Mouse (Mus musculus): ENCODE measurements around the gene Ccdc8. TPM values are rescaled to one million over a fixed set of nuclear protein-coding genes. Genes with fewer than 3 reads are reported as not detected.
"Not testable (repeated sequence)": the region's sequence is repeated elsewhere in the genome, so short reads cannot be mapped to it uniquely, and the experiment has no call there.

The Ccdc8 gene
- polyA plus RNA-seq, 1 experiment from 2014 or later, result 7.3 TPM

DNA sequence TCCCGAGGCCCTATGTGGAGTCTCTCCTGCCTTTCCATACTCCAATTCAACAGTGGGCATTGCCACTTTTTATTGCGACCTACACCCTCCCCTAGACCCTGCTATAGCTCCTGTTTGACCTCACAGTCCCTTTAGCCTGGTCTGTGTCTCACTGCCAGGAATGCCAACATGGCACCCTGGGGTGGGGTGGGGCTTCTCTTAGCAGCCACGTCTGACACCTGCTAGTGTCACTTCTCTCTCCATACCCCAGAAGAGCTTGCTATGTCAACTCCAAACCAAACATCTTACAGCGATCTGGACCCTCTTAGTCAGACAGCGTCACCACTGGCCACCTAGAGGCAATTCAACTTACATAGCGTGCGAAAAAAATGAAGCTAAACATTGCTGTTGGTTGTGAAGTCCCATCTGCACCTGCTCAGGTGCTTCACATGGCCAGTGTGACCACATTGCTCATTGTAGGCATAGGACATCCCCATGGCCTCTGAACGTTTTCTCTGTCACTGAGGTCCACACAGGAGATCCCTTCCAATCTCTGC is 43.5 kb upstream of the Ccdc8 start:
- no peaks in the 10 kb centered on the region for H3K36me3 ChIP-seq (ENCODE audit: control insufficient read depth, insufficient read depth)
- H3K27me3 ChIP-seq (replicated peaks; ENCODE audit: control insufficient read depth, insufficient read depth, low read length), result peaks cover 8% of the 10 kb centered on the region; the same call in 1 of the 2 replicates
- no peak overlapping the region; the same call in none of the 2 replicates for H3K4me3 ChIP-seq (replicated peaks; ENCODE audit: low read length)
- peaks cover 61% of the 10 kb centered on the region for H3K4me1 ChIP-seq (replicated peaks; ENCODE audit: control insufficient read depth, insufficient read depth, low read length)
- H3K9ac ChIP-seq (replicated peaks; ENCODE audit: low read depth, low read length), result no peak overlapping the region
- H3K27ac ChIP-seq (ENCODE audit: low read length), result no peak overlapping the region
- no peaks in the 10 kb centered on the region for H3K9me3 ChIP-seq (ENCODE audit: control insufficient read depth, low read length)
- no peak for ATAC-seq
- peak overlapping the region; percentile 81 for H3K4me2 ChIP-seq (ENCODE audit: low read length)
- 63% methylated on average over 8 of the region's 8 CpGs for WGBS

DNA sequence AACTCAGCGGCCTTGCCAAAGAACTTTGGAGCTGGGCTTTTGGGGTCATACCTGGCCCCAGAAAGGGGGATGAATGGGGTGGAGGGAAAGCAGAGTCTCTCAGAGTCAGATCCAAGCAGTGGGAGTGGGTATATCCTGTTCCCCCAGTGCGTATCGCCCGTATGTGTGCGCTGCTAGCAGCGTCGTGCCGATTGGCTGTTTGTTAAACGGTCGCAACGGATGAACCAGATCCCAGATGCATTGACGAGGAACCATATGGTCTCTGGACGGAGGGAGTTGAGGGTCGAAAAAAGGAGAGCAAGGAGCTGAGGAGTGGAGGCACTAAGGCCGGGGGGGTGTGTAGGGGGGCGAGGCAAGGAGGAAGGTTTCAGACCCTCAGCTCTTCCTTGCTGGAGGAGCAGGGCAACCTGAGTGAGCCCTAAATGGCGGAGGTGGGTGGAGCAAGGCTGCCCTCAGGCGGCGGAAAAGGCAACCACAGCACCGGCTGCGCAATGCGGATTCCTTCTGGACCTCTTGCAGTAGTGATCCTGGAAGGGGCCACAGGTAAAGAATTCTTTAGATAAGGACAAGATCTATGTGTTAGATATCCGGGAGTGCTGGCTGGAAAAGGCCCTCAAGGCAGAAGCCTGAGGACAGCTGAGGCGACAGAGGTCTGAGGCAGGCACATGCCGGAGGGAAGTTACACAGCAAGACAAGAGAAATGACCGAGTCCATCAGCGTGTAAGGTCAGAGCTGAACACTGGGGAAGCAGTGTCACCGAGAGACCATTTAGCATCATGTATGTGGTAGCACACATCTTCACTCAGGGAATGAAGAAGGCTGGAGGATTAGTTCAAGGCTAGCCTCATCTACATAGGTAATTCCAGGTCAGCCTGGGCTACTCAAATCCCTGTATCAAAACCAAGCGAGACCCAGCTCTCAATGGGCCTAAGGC is 42.3 kb upstream of the Ccdc8 start:
- ATAC-seq, result peak; percentile 62
- H3K4me1 ChIP-seq (replicated peaks; ENCODE audit: control insufficient read depth, insufficient read depth, low read length), result peaks cover 55% of the 10 kb centered on the region
- peak overlapping the region; percentile 38 for H3K4me3 ChIP-seq (replicated peaks; ENCODE audit: low read length)
- H3K4me2 ChIP-seq (ENCODE audit: low read length), result peak overlapping the region; percentile 60
- H3K9ac ChIP-seq (replicated peaks; ENCODE audit: low read depth, low read length), result peak overlapping the region; percentile 49
- H3K27ac ChIP-seq (ENCODE audit: low read length), result peak overlapping the region; percentile 61
- no peaks in the 10 kb centered on the region for H3K36me3 ChIP-seq (ENCODE audit: control insufficient read depth, insufficient read depth)
- peaks cover 8% of the 10 kb centered on the region; the same call in 1 of the 2 replicates for H3K27me3 ChIP-seq (replicated peaks; ENCODE audit: control insufficient read depth, insufficient read depth, low read length)
- 11% methylated on average over 29 of the region's 29 CpGs for WGBS
- H3K9me3 ChIP-seq (ENCODE audit: control insufficient read depth, low read length), result no peaks in the 10 kb centered on the region

GRCm38 (mm10) chr7:16950861-16951635 is 41.5 kb upstream of the Ccdc8 start:
- Histone ChIP-seq H3K4me2 (ENCODE audit: low read length) (no peak overlapping the region), H3K27ac (ENCODE audit: low read length) (no peak overlapping the region), H3K9me3 (ENCODE audit: control insufficient read depth, low read length) (no peaks in the 10 kb centered on the region), H3K4me3 (replicated peaks; ENCODE audit: low read length) (no peak overlapping the region), H3K9ac (replicated peaks; ENCODE audit: low read depth, low read length) (no peak overlapping the region), H3K27me3 (replicated peaks; ENCODE audit: control insufficient read depth, insufficient read depth, low read length) (peaks cover 1% of the 10 kb centered on the region; the same call in 1 of the 2 replicates), H3K36me3 (ENCODE audit: control insufficient read depth, insufficient read depth) (no peaks in the 10 kb centered on the region), H3K4me1 (replicated peaks; ENCODE audit: control insufficient read depth, insufficient read depth, low read length) (peaks cover 46% of the 10 kb centered on the region)
- 25% methylated on average over 18 of the region's 18 CpGs for WGBS
- peak; percentile 49 for ATAC-seq

DNA sequence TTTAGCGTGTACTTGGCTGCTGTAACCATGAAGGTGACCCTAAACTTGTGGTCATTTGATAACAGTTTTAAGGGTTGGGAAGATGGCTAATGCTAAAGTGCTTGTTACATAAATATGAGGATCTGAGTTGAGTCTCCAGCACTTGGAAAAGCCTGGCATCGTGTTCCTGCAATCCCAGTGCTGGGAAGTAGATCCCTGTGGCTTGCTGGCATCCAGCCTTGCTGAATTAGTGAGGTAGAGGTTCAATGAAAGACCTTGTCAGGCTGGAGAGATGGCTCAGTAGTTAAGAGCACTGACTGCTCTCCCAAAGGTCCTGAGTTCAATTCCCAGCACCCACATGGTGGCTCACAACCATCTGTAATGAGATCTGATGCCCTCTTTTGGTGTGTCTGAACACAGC is 38.7 kb upstream of the Ccdc8 start:
- 63% methylated on average over 2 of the region's 2 CpGs for WGBS
- not testable (repeated sequence) for H3K36me3 ChIP-seq (ENCODE audit: control insufficient read depth, insufficient read depth); H3K9ac ChIP-seq (replicated peaks; ENCODE audit: low read depth, low read length); H3K27ac ChIP-seq (ENCODE audit: low read length); ATAC-seq; H3K4me2 ChIP-seq (ENCODE audit: low read length); H3K27me3 ChIP-seq (replicated peaks; ENCODE audit: control insufficient read depth, insufficient read depth, low read length); H3K4me3 ChIP-seq (replicated peaks; ENCODE audit: low read length); H3K9me3 ChIP-seq (ENCODE audit: control insufficient read depth, low read length)
- H3K4me1 ChIP-seq (replicated peaks; ENCODE audit: control insufficient read depth, insufficient read depth, low read length), result peaks cover 40% of the 10 kb centered on the region

DNA sequence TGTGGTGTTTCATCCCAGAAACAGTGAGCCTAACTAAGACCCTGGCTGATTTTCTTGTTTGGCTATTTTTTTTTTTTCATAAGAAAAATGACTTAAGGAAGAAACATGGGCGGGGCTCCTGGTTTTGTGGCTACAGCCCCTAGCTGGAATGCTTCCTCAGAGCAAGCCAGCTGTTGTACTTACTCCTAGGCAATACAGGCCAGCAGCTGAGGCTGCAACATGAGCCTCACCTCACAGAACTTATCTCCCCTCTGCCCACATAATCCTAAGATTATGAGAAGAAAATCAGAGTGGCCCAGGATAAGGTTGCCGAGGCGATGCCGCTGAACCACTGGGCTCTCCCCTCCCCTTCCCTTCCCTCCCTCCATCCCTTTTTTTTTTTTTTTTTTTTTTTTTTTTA is 36.8 kb upstream of the Ccdc8 start:
- no peak for ATAC-seq
- no peaks in the 10 kb centered on the region for H3K36me3 ChIP-seq (ENCODE audit: control insufficient read depth, insufficient read depth)
- H3K9me3 ChIP-seq (ENCODE audit: control insufficient read depth, low read length), result no peaks in the 10 kb centered on the region
- no peak overlapping the region for H3K4me2 ChIP-seq (ENCODE audit: low read length)
- no peak overlapping the region; the same call in 1 of the 2 replicates for H3K27ac ChIP-seq (ENCODE audit: low read length)
- H3K4me1 ChIP-seq (replicated peaks; ENCODE audit: control insufficient read depth, insufficient read depth, low read length), result peaks cover 40% of the 10 kb centered on the region
- H3K27me3 ChIP-seq (replicated peaks; ENCODE audit: control insufficient read depth, insufficient read depth, low read length), result no peaks in the 10 kb centered on the region
- no peak overlapping the region for H3K9ac ChIP-seq (replicated peaks; ENCODE audit: low read depth, low read length)
- no peak overlapping the region for H3K4me3 ChIP-seq (replicated peaks; ENCODE audit: low read length)
- 92% methylated on average over 4 of the region's 4 CpGs for WGBS

GRCm38 (mm10) chr7:16956410-16957265 is 35.9 kb upstream of the Ccdc8 start:
- H3K27ac ChIP-seq (ENCODE audit: low read length), result peak overlapping the region; percentile 95
- H3K4me2 ChIP-seq (ENCODE audit: low read length), result peak overlapping the region; percentile 47
- ATAC-seq, result peak; percentile 77
- H3K4me3 ChIP-seq (replicated peaks; ENCODE audit: low read length), result no peak overlapping the region
- no peaks in the 10 kb centered on the region for H3K9me3 ChIP-seq (ENCODE audit: control insufficient read depth, low read length)
- H3K9ac ChIP-seq (replicated peaks; ENCODE audit: low read depth, low read length), result 0 out of 2 replicates have a peak overlapping the region, but pooled peaks have one; percentile 25
- peaks cover 49% of the 10 kb centered on the region for H3K4me1 ChIP-seq (replicated peaks; ENCODE audit: control insufficient read depth, insufficient read depth, low read length)
- no peaks in the 10 kb centered on the region for H3K36me3 ChIP-seq (ENCODE audit: control insufficient read depth, insufficient read depth)
- 27% methylated on average over 15 of the region's 15 CpGs for WGBS
- H3K27me3 ChIP-seq (replicated peaks; ENCODE audit: control insufficient read depth, insufficient read depth, low read length), result no peaks in the 10 kb centered on the region

GRCm38 (mm10) chr7:16959539-16960187 is 32.8 kb upstream of the Ccdc8 start, which contains the start of gene Pnmal1:
Gene Pnmal1, plus strand, starts transcription at chr7:16959679.
- Histone ChIP-seq H3K9ac (replicated peaks; ENCODE audit: low read depth, low read length) (peak within 1 kb of the TSS; percentile 60), H3K27ac (ENCODE audit: low read length) (peak within 1 kb of the TSS; percentile 90), H3K36me3 (ENCODE audit: control insufficient read depth, insufficient read depth) (no peaks in the 10 kb centered on the region), H3K4me1 (replicated peaks; ENCODE audit: control insufficient read depth, insufficient read depth, low read length) (peaks cover 53% of the 10 kb centered on the region), H3K4me2 (ENCODE audit: low read length) (peak within 1 kb of the TSS; percentile 67), H3K9me3 (ENCODE audit: control insufficient read depth, low read length) (no peaks in the 10 kb centered on the region), H3K4me3 (replicated peaks; ENCODE audit: low read length) (peak within 1 kb of the TSS; percentile 47), H3K27me3 (replicated peaks; ENCODE audit: control insufficient read depth, insufficient read depth, low read length) (no peaks in the 10 kb centered on the region)
- 4% methylated on average over 17 of the region's 17 CpGs for WGBS
- ATAC-seq, result peak; percentile 90

DNA sequence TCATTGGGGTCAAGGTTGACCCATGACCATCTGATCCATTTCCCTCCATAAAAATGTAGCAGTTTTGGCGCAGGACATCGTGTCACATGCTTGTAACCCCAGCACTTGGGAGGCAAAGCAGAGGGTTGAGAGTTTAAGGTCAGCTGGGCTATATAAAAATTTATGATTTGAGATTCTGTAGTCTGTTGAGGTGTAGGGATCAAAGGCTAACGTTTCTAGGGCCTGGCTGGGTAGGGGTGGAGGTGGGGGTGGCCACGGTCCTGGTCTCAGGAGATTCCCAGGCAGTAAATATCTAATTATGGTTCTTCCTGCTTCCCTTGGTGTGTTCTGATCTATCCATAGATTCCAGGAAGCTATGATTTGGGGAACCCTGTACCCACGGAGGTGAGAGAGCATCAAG is 30.8 kb upstream of the Ccdc8 start:
- no peaks in the 10 kb centered on the region for H3K36me3 ChIP-seq (ENCODE audit: control insufficient read depth, insufficient read depth)
- H3K9me3 ChIP-seq (ENCODE audit: control insufficient read depth, low read length), result no peaks in the 10 kb centered on the region
- no peak for ATAC-seq
- H3K4me1 ChIP-seq (replicated peaks; ENCODE audit: control insufficient read depth, insufficient read depth, low read length), result peaks cover 48% of the 10 kb centered on the region
- 81% methylated on average over 5 of the region's 5 CpGs for WGBS
- no peak overlapping the region for H3K4me3 ChIP-seq (replicated peaks; ENCODE audit: low read length)
- no peak overlapping the region for H3K27ac ChIP-seq (ENCODE audit: low read length)
- H3K9ac ChIP-seq (replicated peaks; ENCODE audit: low read depth, low read length), result no peak overlapping the region
- peak overlapping the region; percentile 1; the same call in 1 of the 2 replicates for H3K4me2 ChIP-seq (ENCODE audit: low read length)
- H3K27me3 ChIP-seq (replicated peaks; ENCODE audit: control insufficient read depth, insufficient read depth, low read length), result no peaks in the 10 kb centered on the region
